Mouse (Mus musculus): ENCODE results near the gene Krt71. TPM values are rescaled to one million over a fixed set of nuclear protein-coding genes. Genes with fewer than 3 reads are reported as not detected.
"Not testable (repeated sequence)": the region's sequence is repeated elsewhere in the genome, so short reads cannot be mapped to it uniquely, and the experiment has no call there.

Krt71 gene
- polyA plus RNA-seq, 1 experiment from 2014 or later: not detected

DNA sequence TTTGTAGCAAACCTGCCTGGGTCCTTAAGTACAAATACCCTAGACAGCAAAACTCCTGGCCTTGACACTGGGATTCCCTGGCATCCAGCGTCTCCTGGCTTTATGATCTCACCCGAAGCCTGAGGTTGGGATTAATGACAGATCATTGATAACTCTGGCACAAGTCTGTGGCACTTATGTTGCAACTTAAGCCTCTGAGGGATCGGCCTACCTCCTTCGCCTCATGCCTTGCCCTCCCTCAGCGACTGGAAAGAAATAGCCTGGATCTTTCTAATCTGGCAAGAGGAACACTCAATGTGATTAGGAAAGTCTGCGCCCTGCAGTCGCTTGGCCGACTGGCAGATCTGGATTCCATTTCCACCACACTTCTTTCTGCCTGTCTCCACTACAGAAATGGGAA lies 43.0 kb downstream of the Krt71 start:
- WGBS: 70% methylated on average over 8 of the region's 8 CpGs
- Histone ChIP-seq H3K4me2 (no peak overlapping the region), H3K9me3 (ENCODE audit: control insufficient read depth, low read length) (no peaks in the 10 kb centered on the region), H3K27me3 (replicated peaks; ENCODE audit: control insufficient read depth, insufficient read depth, low read length) (no peaks in the 10 kb centered on the region), H3K9ac (ENCODE audit: low read depth, low read length) (no peak overlapping the region), H3K4me3 (ENCODE audit: low read depth, low read length) (no peak overlapping the region), H3K27ac (ENCODE audit: low read depth, low read length) (no peak overlapping the region), H3K4me1 (replicated peaks; ENCODE audit: control insufficient read depth, insufficient read depth, low read length) (no peaks in the 10 kb centered on the region), H3K36me3 (ENCODE audit: control insufficient read depth, insufficient read depth, low read length) (no peaks in the 10 kb centered on the region)
- ATAC-seq (replicated peaks; ENCODE audit: low FRiP score): no peak
- DNase-seq (ENCODE audit: low spot score): no peak

DNA sequence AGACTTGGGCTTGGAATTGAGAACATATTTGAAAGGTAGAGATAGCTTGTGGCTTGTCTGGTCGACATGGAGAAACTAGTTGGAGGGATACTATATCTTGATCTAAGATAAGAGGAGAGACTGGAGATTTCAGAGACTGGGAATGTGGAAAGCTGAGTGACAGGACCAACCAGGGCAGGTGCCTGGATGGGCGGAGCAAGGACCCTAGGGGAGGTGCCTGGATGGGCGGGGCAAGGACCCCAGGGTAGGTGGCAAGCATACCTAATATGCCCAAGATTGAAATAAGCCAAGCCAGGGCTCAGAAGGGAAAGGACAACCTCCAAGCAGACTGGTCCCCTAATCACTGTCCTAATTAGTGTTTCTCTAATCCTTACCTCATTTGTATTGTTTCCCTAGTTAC lies 43.7 kb downstream of the Krt71 start:
- ATAC-seq (replicated peaks; ENCODE audit: low FRiP score): no peak
- Histone ChIP-seq H3K36me3 (ENCODE audit: control insufficient read depth, insufficient read depth, low read length) (no peaks in the 10 kb centered on the region), H3K4me2 (no peak overlapping the region), H3K4me1 (replicated peaks; ENCODE audit: control insufficient read depth, insufficient read depth, low read length) (no peaks in the 10 kb centered on the region), H3K27me3 (replicated peaks; ENCODE audit: control insufficient read depth, insufficient read depth, low read length) (no peaks in the 10 kb centered on the region), H3K4me3 (ENCODE audit: low read depth, low read length) (no peak overlapping the region), H3K9me3 (ENCODE audit: control insufficient read depth, low read length) (no peaks in the 10 kb centered on the region), H3K9ac (ENCODE audit: low read depth, low read length) (no peak overlapping the region), H3K27ac (ENCODE audit: low read depth, low read length) (no peak overlapping the region)
- no peak for DNase-seq (ENCODE audit: low spot score)
- WGBS: 34% methylated on average over 3 of the region's 3 CpGs

DNA sequence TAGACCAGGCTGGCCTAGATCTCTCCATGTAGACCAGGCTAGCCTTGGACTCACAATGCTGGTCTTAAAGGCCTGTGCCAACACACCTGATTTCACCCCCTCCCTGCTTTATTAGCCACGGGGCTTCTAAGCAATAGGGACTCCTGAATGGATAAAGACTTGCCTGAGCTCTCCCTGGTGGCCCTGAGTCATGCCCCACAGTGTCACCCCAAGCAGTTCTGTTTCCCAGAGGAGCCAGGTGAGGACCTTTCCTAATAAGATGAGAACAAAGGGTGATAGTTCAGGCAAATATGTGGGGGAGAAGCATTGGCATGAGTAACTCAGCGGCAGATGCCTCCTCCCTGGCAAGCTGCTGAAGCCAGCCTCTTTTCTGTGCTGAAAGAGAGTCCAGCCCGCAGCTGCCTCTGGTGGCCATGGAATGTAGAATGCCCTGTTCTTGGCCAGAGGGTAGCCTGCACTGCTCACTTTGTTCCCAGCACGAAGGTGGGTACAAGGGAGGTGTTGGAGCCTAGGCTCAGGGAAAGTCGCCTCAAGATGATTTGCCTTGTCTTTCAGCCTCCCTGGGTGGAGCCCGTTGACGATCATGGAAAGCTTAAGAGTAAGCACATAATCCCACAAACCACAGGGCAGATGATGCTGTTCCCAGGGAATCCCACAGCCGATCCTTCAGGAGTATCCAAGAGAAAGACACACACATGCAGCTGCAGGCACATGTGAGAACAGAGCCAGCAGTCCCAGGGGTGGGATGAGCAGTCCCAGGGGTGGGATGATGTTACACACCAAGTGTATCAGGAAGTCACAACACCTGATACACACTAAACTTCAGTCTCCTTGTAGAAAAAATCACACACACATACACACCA lies 45.4 kb downstream of the Krt71 start:
- 64% methylated on average over 8 of the region's 8 CpGs for WGBS
- H3K27ac ChIP-seq (ENCODE audit: low read depth, low read length): no peak overlapping the region

DNA sequence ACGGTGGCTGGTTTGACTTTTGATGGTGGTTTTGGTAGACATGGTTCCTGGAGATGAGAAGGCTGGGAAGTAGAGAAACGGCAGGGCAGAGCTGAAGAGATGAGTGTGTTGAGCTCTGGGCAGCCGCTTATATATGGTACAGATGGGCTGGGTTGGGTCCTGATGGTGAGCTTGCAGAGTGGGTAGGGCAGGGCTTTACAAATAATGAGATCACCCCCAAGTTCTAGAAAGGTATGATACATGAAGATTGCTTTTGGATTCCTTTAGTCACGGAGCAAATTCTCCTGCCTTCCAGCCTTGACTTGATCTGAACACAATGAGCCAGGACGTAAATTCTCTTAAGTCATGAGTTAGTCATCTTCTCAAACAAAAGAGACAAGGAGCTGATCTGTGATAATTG lies 48.7 kb downstream of the Krt71 start, which contains the start of gene Krt6a:
Gene Krt6a (minus strand): TSS at position 101 of the 400 bp plus-strand sequence.
- DNase-seq (ENCODE audit: low spot score): no peak
- Histone ChIP-seq H3K9me3 (ENCODE audit: control insufficient read depth, low read length) (no peaks in the 10 kb centered on the region), H3K9ac (ENCODE audit: low read depth, low read length) (no peak within 1 kb of the TSS), H3K27me3 (replicated peaks; ENCODE audit: control insufficient read depth, insufficient read depth, low read length) (no peaks in the 10 kb centered on the region), H3K4me1 (replicated peaks; ENCODE audit: control insufficient read depth, insufficient read depth, low read length) (no peaks in the 10 kb centered on the region), H3K36me3 (ENCODE audit: control insufficient read depth, insufficient read depth, low read length) (no peaks in the 10 kb centered on the region), H3K4me2 (no peak within 1 kb of the TSS), H3K27ac (ENCODE audit: low read depth, low read length) (no peak within 1 kb of the TSS), H3K4me3 (ENCODE audit: low read depth, low read length) (no peak within 1 kb of the TSS)
- ATAC-seq (replicated peaks; ENCODE audit: low FRiP score): no peak
- WGBS: 83% methylated on average over 5 of the region's 5 CpGs

More for the DNA sequence above, 45.4 kb downstream of the Krt71 start:
- Histone ChIP-seq H3K9me3 (ENCODE audit: control insufficient read depth, low read length) (no peaks in the 10 kb centered on the region), H3K9ac (ENCODE audit: low read depth, low read length) (no peak overlapping the region), H3K4me3 (ENCODE audit: low read depth, low read length) (no peak overlapping the region), H3K36me3 (ENCODE audit: control insufficient read depth, insufficient read depth, low read length) (no peaks in the 10 kb centered on the region), H3K4me1 (replicated peaks; ENCODE audit: control insufficient read depth, insufficient read depth, low read length) (no peaks in the 10 kb centered on the region), H3K4me2 (no peak overlapping the region), H3K27me3 (replicated peaks; ENCODE audit: control insufficient read depth, insufficient read depth, low read length) (no peaks in the 10 kb centered on the region)
- ATAC-seq (replicated peaks; ENCODE audit: low FRiP score): no peak
- no peak for DNase-seq (ENCODE audit: low spot score)

DNA sequence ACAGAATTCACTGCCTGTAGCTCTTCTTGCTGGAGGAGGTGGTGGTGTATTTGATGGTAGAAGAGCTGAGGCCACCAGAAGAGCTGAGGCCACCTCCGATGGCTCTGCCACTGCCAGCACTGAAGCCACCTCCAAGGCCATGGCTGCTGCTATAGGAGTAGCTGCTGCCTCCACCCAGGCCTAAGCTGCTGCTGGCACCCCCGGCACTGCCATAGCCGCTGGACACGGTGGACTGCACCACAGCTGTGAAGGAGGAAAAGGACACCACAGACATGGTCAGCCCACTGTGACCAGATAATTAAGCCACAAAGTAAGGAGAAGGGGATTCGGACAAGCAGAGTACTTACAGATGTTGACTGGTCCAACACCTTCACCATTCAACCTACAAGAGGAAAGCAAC lies 52.4 kb downstream of the Krt71 start:
- not testable (repeated sequence) for DNase-seq (ENCODE audit: low spot score); ATAC-seq (replicated peaks; ENCODE audit: low FRiP score)
- WGBS: 89% methylated on average over 5 of the region's 5 CpGs

DNA sequence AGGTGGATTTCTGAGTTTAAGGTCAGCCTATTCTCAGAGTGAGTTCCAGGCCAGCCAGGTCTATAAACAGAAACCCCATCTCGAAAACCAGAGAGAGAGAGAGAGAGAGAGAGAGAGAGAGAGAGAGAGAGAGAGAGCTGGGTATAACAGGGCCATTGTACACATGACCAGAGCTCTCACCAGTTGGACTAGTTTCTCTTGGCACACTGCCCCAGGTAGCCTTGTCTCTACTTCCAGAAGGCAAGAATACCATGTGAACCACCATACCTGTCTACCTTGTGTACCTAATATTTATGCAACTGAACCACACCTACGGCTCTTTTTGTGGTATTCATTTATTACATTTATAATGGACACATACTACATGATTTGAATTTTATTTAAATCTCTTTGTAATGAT lies 54.7 kb downstream of the Krt71 start:
- Histone ChIP-seq H3K4me3 (ENCODE audit: low read depth, low read length) (no peak overlapping the region), H3K9ac (ENCODE audit: low read depth, low read length) (no peak overlapping the region), H3K27me3 (replicated peaks; ENCODE audit: control insufficient read depth, insufficient read depth, low read length) (no peaks in the 10 kb centered on the region), H3K36me3 (ENCODE audit: control insufficient read depth, insufficient read depth, low read length) (no peaks in the 10 kb centered on the region), H3K9me3 (ENCODE audit: control insufficient read depth, low read length) (no peaks in the 10 kb centered on the region), H3K27ac (ENCODE audit: low read depth, low read length) (no peak overlapping the region), H3K4me1 (replicated peaks; ENCODE audit: control insufficient read depth, insufficient read depth, low read length) (no peaks in the 10 kb centered on the region), H3K4me2 (no peak overlapping the region)
- no peak for ATAC-seq (replicated peaks; ENCODE audit: low FRiP score)
- no peak for DNase-seq (ENCODE audit: low spot score)
- 40% methylated on average over 2 of the region's 2 CpGs for whole genome bisulfite sequencing

More for the DNA sequence above, 52.4 kb downstream of the Krt71 start:
- H3K4me3 ChIP-seq (ENCODE audit: low read depth, low read length); H3K9me3 ChIP-seq (ENCODE audit: control insufficient read depth, low read length); H3K27me3 ChIP-seq (replicated peaks; ENCODE audit: control insufficient read depth, insufficient read depth, low read length); H3K36me3 ChIP-seq (ENCODE audit: control insufficient read depth, insufficient read depth, low read length); H3K4me2 ChIP-seq; H3K9ac ChIP-seq (ENCODE audit: low read depth, low read length); H3K4me1 ChIP-seq (replicated peaks; ENCODE audit: control insufficient read depth, insufficient read depth, low read length); H3K27ac ChIP-seq (ENCODE audit: low read depth, low read length): not testable (repeated sequence)

Small RNA genes within 50 kb of the gene (microRNA-seq; reads per million reads assigned to microRNA genes)
- gene Gm44323 (ENCODE audit: borderline number of aligned reads): not detected
- not detected for gene Gm44342 (ENCODE audit: borderline number of aligned reads)

Other genes starting within 250 kb of the Krt71 start
- gene Gm49425, start 225.8 kb downstream of the Krt71 start, polyA plus RNA-seq (2014; fragmentation: Nextera tagmentation; extraction: Ambion mirVana): not detected in 2 replicates
- gene Krt84, start 210.3 kb downstream of the Krt71 start, polyA plus RNA-seq (2014; fragmentation: Nextera tagmentation; extraction: Ambion mirVana): not detected in 2 replicates
- gene Krt82, start 192.4 kb downstream of the Krt71 start, polyA plus RNA-seq (2014; fragmentation: Nextera tagmentation; extraction: Ambion mirVana): not detected in 2 replicates
- gene Krt90, start 180.2 kb downstream of the Krt71 start, polyA plus RNA-seq (2014; fragmentation: Nextera tagmentation; extraction: Ambion mirVana): 0.06 and 0.08 TPM in 2 replicates
- gene Krt75, start 169.2 kb downstream of the Krt71 start, polyA plus RNA-seq (2014; fragmentation: Nextera tagmentation; extraction: Ambion mirVana): not detected in 2 replicates
- gene Gm5414, start 114.9 kb downstream of the Krt71 start, polyA plus RNA-seq (2014; fragmentation: Nextera tagmentation; extraction: Ambion mirVana): not detected in 2 replicates
- not detected in 2 replicates for gene Gm5478, start 95.7 kb downstream of the Krt71 start, polyA plus RNA-seq (2014; fragmentation: Nextera tagmentation; extraction: Ambion mirVana)
- gene Krt6b, start 62.8 kb downstream of the Krt71 start, polyA plus RNA-seq (2014; fragmentation: Nextera tagmentation; extraction: Ambion mirVana): not detected in 2 replicates
- not detected in 2 replicates for gene Krt6a, start 48.8 kb downstream of the Krt71 start, polyA plus RNA-seq (2014; fragmentation: Nextera tagmentation; extraction: Ambion mirVana)
- 0.48 and 0.63 TPM in 2 replicates for gene Krt5, start 30.2 kb downstream of the Krt71 start, polyA plus RNA-seq (2014; fragmentation: Nextera tagmentation; extraction: Ambion mirVana)
- not detected in 2 replicates for gene Krt72, start 43.4 kb upstream of the Krt71 start, polyA plus RNA-seq (2014; fragmentation: Nextera tagmentation; extraction: Ambion mirVana)
- gene Krt73, start 59.2 kb upstream of the Krt71 start, polyA plus RNA-seq (2014; fragmentation: Nextera tagmentation; extraction: Ambion mirVana): not detected in 2 replicates
- gene Krt2, start 75.1 kb upstream of the Krt71 start, polyA plus RNA-seq (2014; fragmentation: Nextera tagmentation; extraction: Ambion mirVana): not detected in 2 replicates
- gene Krt1, start 107.7 kb upstream of the Krt71 start, polyA plus RNA-seq (2014; fragmentation: Nextera tagmentation; extraction: Ambion mirVana): 0.43 and 0.48 TPM in 2 replicates
- gene Krt77, start 126.6 kb upstream of the Krt71 start, polyA plus RNA-seq (2014; fragmentation: Nextera tagmentation; extraction: Ambion mirVana): not detected in 2 replicates
- gene Krt76, start 149.8 kb upstream of the Krt71 start, polyA plus RNA-seq (2014; fragmentation: Nextera tagmentation; extraction: Ambion mirVana): not detected in 2 replicates
- gene Krt4, start 181.6 kb upstream of the Krt71 start, polyA plus RNA-seq (2014; fragmentation: Nextera tagmentation; extraction: Ambion mirVana): not detected in 2 replicates
- gene Krt79, start 197.2 kb upstream of the Krt71 start, polyA plus RNA-seq (2014; fragmentation: Nextera tagmentation; extraction: Ambion mirVana): 0.08 TPM in 1 of 2 replicates, not detected in the other
- gene Krt78, start 211.2 kb upstream of the Krt71 start, polyA plus RNA-seq (2014; fragmentation: Nextera tagmentation; extraction: Ambion mirVana): not detected in 2 replicates